Mouse (Mus musculus): ENCODE measurements around the gene Mafk. TPM values are rescaled to one million over a fixed set of nuclear protein-coding genes. Genes with fewer than 3 reads are reported as not detected.

Gene Mafk
- polyA plus RNA-seq, 1 experiment, result 43.9 TPM

DNA sequence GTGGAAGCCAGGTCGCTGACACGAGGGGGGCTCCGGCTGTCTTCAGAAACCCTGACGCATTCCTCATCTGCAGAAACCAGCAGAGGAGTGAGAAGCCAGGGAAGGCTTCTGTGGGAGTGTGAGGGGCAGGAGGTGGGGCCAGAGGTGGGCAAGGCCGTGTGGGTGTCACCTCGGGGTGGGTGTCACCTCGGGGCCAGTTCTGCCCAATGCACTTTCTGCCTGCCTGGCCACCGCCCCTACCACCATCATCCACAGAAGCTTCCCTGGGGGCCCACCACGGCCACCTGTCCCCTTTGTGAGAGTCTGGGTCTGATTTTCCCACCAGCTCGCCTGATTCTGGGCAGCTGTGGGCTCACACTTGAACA, 21.8 kb downstream of the Mafk start:
- TF ChIP-seq POLR2A (IDR thresholded peaks at IDR 0.05; ENCODE audit: control insufficient read depth, extremely low read depth, insufficient read depth, low read length, poor library complexity), result no peak
- no peak for TF ChIP-seq CTCF (IDR thresholded peaks at IDR 0.05; ENCODE audit: borderline replicate concordance, control insufficient read depth, extremely low read depth, insufficient read depth, low read length, poor library complexity)
- no peak for DNase-seq
- Histone ChIP-seq H3K4me1 (replicated peaks; ENCODE audit: control insufficient read depth, insufficient read depth, low read length) (no peaks in the 10 kb centered on the region), H3K27ac (ENCODE audit: control insufficient read depth, insufficient read depth, low read length) (no peak overlapping the region), H3K36me3 (ENCODE audit: control insufficient read depth, insufficient read depth, low read length) (no peaks in the 10 kb centered on the region), H3K27me3 (ENCODE audit: control insufficient read depth, insufficient read depth, low read length) (no peaks in the 10 kb centered on the region), H3K4me3 (ENCODE audit: control insufficient read depth, insufficient read depth, low read length) (no peak overlapping the region)
- WGBS, result 59% methylated on average over 10 of the region's 10 CpGs

- no peaks in the 10 kb centered on the region for H3K27me3 ChIP-seq (ENCODE audit: control insufficient read depth, insufficient read depth, low read length)
- TF ChIP-seq CTCF (IDR thresholded peaks at IDR 0.05; ENCODE audit: borderline replicate concordance, control insufficient read depth, extremely low read depth, insufficient read depth, low read length, poor library complexity), result no peak
- 56% methylated on average over 13 of the region's 13 CpGs for WGBS
- no peak overlapping the region for H3K4me3 ChIP-seq (ENCODE audit: control insufficient read depth, insufficient read depth, low read length)
- DNase-seq, result no peak
- no peak overlapping the region for H3K27ac ChIP-seq (ENCODE audit: control insufficient read depth, insufficient read depth, low read length)
- H3K4me1 ChIP-seq (replicated peaks; ENCODE audit: control insufficient read depth, insufficient read depth, low read length), result no peaks in the 10 kb centered on the region
- H3K36me3 ChIP-seq (ENCODE audit: control insufficient read depth, insufficient read depth, low read length), result no peaks in the 10 kb centered on the region
Observed at GRCm38 (mm10) chr5:139813963-139814381, 22.7 kb downstream of the Mafk start.

DNA sequence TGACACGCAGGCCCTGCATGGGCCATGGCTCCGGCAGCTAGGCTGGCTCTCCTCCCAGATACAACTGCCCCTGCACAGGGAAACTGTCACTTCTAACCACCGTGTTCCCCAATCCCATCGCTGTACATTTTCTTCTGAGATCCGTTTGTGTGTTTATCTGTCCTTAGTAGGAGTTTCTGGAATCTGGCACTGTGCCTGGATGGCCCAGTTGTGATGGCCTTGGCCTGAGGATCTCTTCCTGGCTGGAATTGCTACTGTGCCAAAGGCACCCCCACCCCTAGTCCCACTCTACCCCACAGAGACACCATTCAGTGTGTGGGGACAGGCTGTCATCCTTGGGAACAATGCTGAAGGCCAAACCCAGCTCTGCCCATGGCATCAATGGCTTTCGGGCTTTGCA, 24.7 kb downstream of the Mafk start:
- WGBS, result 93% methylated on average over 6 of the region's 6 CpGs
- H3K36me3 ChIP-seq (ENCODE audit: control insufficient read depth, insufficient read depth, low read length), result no peaks in the 10 kb centered on the region
- no peak for TF ChIP-seq POLR2A (IDR thresholded peaks at IDR 0.05; ENCODE audit: control insufficient read depth, extremely low read depth, insufficient read depth, low read length, poor library complexity)
- no peak for TF ChIP-seq CTCF (IDR thresholded peaks at IDR 0.05; ENCODE audit: borderline replicate concordance, control insufficient read depth, extremely low read depth, insufficient read depth, low read length, poor library complexity)
- no peak for DNase-seq
- no peaks in the 10 kb centered on the region for H3K4me1 ChIP-seq (replicated peaks; ENCODE audit: control insufficient read depth, insufficient read depth, low read length)
- H3K4me3 ChIP-seq (ENCODE audit: control insufficient read depth, insufficient read depth, low read length), result no peak overlapping the region
- no peaks in the 10 kb centered on the region for H3K27me3 ChIP-seq (ENCODE audit: control insufficient read depth, insufficient read depth, low read length)
- no peak overlapping the region for H3K27ac ChIP-seq (ENCODE audit: control insufficient read depth, insufficient read depth, low read length)

GRCm38 (mm10) chr5:139816445-139816844, 25.1 kb downstream of the Mafk start:
- no peak overlapping the region for H3K4me3 ChIP-seq (ENCODE audit: control insufficient read depth, insufficient read depth, low read length)
- no peaks in the 10 kb centered on the region for H3K27me3 ChIP-seq (ENCODE audit: control insufficient read depth, insufficient read depth, low read length)
- no peaks in the 10 kb centered on the region for H3K36me3 ChIP-seq (ENCODE audit: control insufficient read depth, insufficient read depth, low read length)
- H3K4me1 ChIP-seq (replicated peaks; ENCODE audit: control insufficient read depth, insufficient read depth, low read length), result no peaks in the 10 kb centered on the region
- TF ChIP-seq POLR2A (IDR thresholded peaks at IDR 0.05; ENCODE audit: control insufficient read depth, extremely low read depth, insufficient read depth, low read length, poor library complexity) (no peak), CTCF (IDR thresholded peaks at IDR 0.05; ENCODE audit: borderline replicate concordance, control insufficient read depth, extremely low read depth, insufficient read depth, low read length, poor library complexity) (no peak)
- DNase-seq, result no peak
- H3K27ac ChIP-seq (ENCODE audit: control insufficient read depth, insufficient read depth, low read length), result no peak overlapping the region

DNA sequence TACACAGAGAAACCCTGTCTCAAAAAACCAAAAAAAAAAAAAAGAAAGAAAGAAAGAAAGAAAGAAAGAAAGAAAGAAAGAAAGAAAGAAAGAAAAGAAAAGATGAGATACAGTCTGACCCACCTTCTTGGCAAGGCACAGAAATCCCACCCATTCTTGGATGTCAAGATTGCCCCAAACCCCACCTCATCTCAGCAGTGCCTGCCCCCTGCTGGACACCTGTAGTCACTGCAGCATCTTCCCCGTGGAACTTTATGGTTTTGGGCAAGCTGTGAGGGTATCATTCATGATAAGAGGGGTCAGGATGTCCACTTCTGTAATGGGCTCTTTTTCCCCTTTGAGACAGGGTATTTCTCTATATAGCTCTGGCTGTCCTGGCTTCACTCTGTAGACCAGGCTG, 26.0 kb downstream of the Mafk start:
- peak; percentile 27 for DNase-seq
- TF ChIP-seq CTCF (IDR thresholded peaks at IDR 0.05; ENCODE audit: borderline replicate concordance, control insufficient read depth, extremely low read depth, insufficient read depth, low read length, poor library complexity), result peak; percentile 65; the same call in 1 of the 2 replicates
- TF ChIP-seq POLR2A (IDR thresholded peaks at IDR 0.05; ENCODE audit: control insufficient read depth, extremely low read depth, insufficient read depth, low read length, poor library complexity), result no peak
- Histone ChIP-seq H3K4me3 (ENCODE audit: control insufficient read depth, insufficient read depth, low read length) (no peak overlapping the region), H3K36me3 (ENCODE audit: control insufficient read depth, insufficient read depth, low read length) (0 out of 2 replicates have a peak, but pooled peaks cover 4% of the 10 kb centered on the region), H3K4me1 (replicated peaks; ENCODE audit: control insufficient read depth, insufficient read depth, low read length) (no peaks in the 10 kb centered on the region), H3K27ac (ENCODE audit: control insufficient read depth, insufficient read depth, low read length) (no peak overlapping the region), H3K27me3 (ENCODE audit: control insufficient read depth, insufficient read depth, low read length) (no peaks in the 10 kb centered on the region)
- WGBS, result 0% methylated on average over 1 of the region's 1 CpGs

GRCm38 (mm10) chr5:139818056-139818455, 26.7 kb downstream of the Mafk start:
- Histone ChIP-seq H3K27ac (ENCODE audit: control insufficient read depth, insufficient read depth, low read length) (no peak overlapping the region), H3K4me3 (ENCODE audit: control insufficient read depth, insufficient read depth, low read length) (no peak overlapping the region), H3K27me3 (ENCODE audit: control insufficient read depth, insufficient read depth, low read length) (no peaks in the 10 kb centered on the region), H3K4me1 (replicated peaks; ENCODE audit: control insufficient read depth, insufficient read depth, low read length) (no peaks in the 10 kb centered on the region), H3K36me3 (ENCODE audit: control insufficient read depth, insufficient read depth, low read length) (0 out of 2 replicates have a peak, but pooled peaks cover 9% of the 10 kb centered on the region)
- no peak for DNase-seq
- TF ChIP-seq CTCF (IDR thresholded peaks at IDR 0.05; ENCODE audit: borderline replicate concordance, control insufficient read depth, extremely low read depth, insufficient read depth, low read length, poor library complexity) (no peak), POLR2A (IDR thresholded peaks at IDR 0.05; ENCODE audit: control insufficient read depth, extremely low read depth, insufficient read depth, low read length, poor library complexity) (no peak)
- WGBS, result 95% methylated on average over 3 of the region's 3 CpGs

DNA sequence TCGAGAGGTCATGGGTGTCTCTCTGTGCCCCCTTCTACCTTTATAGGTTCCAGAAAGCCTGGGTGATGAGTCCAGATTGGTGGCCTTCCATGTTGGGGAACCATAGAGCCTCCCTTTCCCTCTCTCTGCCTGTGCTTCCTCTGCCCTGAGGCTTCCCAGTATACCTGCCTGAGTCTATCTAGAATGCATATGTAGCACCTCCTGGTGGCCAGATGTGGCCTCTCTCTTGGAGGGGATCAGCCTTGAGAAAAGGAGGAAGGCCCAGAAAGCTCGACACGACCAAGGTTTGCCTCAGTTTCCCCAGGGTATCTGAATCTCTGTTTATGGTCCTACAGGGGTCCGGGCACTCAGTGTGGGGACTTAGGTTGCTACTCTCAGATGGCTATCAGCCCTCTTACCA, 27.5 kb downstream of the Mafk start:
- no peaks in the 10 kb centered on the region for H3K4me1 ChIP-seq (replicated peaks; ENCODE audit: control insufficient read depth, insufficient read depth, low read length)
- DNase-seq, result peak; percentile 67
- H3K36me3 ChIP-seq (ENCODE audit: control insufficient read depth, insufficient read depth, low read length), result 0 out of 2 replicates have a peak, but pooled peaks cover 9% of the 10 kb centered on the region
- H3K4me3 ChIP-seq (ENCODE audit: control insufficient read depth, insufficient read depth, low read length), result no peak overlapping the region
- WGBS, result 48% methylated on average over 4 of the region's 4 CpGs
- H3K27me3 ChIP-seq (ENCODE audit: control insufficient read depth, insufficient read depth, low read length), result no peaks in the 10 kb centered on the region
- TF ChIP-seq POLR2A (IDR thresholded peaks at IDR 0.05; ENCODE audit: control insufficient read depth, extremely low read depth, insufficient read depth, low read length, poor library complexity) (no peak), CTCF (IDR thresholded peaks at IDR 0.05; ENCODE audit: borderline replicate concordance, control insufficient read depth, extremely low read depth, insufficient read depth, low read length, poor library complexity) (no peak)
- H3K27ac ChIP-seq (ENCODE audit: control insufficient read depth, insufficient read depth, low read length), result no peak overlapping the region

Measured in thymus, adult 2 months (tissue).